Mouse (Mus musculus) adipose tissue, adult 10 weeks (tissue): ENCODE data around the gene Dnajc9. TPM values are rescaled to one million over a fixed set of nuclear protein-coding genes. Genes with fewer than 3 reads are reported as not detected.

Source experiments
- polyA plus RNA-seq: library from polyadenylated mRNA; stranded (reverse); fragments of 350-450 nt; fragmentation: Illumina TruSeq; extraction: RNeasy Lipid Tissue Mini Kit (QIAGEN cat#74804); gene quantifications from one replicate; pipeline ENCODE4 v1.2.3, GENCODE M21; 2014; ENCODE audit warnings: low read depth, low replicate concordance

The Dnajc9 gene
- 22.1 TPM for polyA plus RNA-seq

GRCm38 (mm10) chr14:20388441-20389129, at the start of gene Dnajc9:
Gene Dnajc9 (minus strand): TSS chr14:20388910.

GRCm38 (mm10) chr14:20393205-20393913, 4.6 kb upstream of the Dnajc9 start, which contains the start of gene Mrps16:
Gene Mrps16 (minus strand): TSS chr14:20393634.

GRCm38 (mm10) chr14:20347991-20348541, 40.6 kb downstream of the Dnajc9 start, which contains the start of the genes Ecd and Fam149b:
Gene Ecd (minus strand): TSS chr14:20348121.
Gene Fam149b (plus strand): TSS chr14:20348162.

Other genes with a start within 250 kb of the Dnajc9 start
- 17.9 TPM for gene Kcnk5, start 207.1 kb downstream of the Dnajc9 start, polyA plus RNA-seq
- gene Kcnk16, start 119.7 kb downstream of the Dnajc9 start, polyA plus RNA-seq = not detected
- gene Nudt13, start 94.2 kb downstream of the Dnajc9 start, polyA plus RNA-seq = 30.5 TPM
- gene Ecd, start 40.8 kb downstream of the Dnajc9 start, polyA plus RNA-seq = 28.0 TPM
- 38.7 TPM for gene Fam149b, start 40.7 kb downstream of the Dnajc9 start, polyA plus RNA-seq
- 43.1 TPM for gene Mrps16, start 4.7 kb upstream of the Dnajc9 start, polyA plus RNA-seq
- gene Cfap70, start 63.3 kb upstream of the Dnajc9 start, polyA plus RNA-seq = 7.5 TPM
- gene Anxa7, start 91.2 kb upstream of the Dnajc9 start, polyA plus RNA-seq = 75.7 TPM
- gene Mss51, start 108.0 kb upstream of the Dnajc9 start, polyA plus RNA-seq = 0.92 TPM
- gene Ppp3cb, start 157.7 kb upstream of the Dnajc9 start, polyA plus RNA-seq = 45.0 TPM